Mouse (Mus musculus): ENCODE results near the gene Gm45234. TPM values are rescaled to one million over a fixed set of nuclear protein-coding genes. Genes with fewer than 3 reads are reported as not detected.

Gene Gm45234
- total and polyA plus RNA-seq, 3 experiments: not detected

DNA sequence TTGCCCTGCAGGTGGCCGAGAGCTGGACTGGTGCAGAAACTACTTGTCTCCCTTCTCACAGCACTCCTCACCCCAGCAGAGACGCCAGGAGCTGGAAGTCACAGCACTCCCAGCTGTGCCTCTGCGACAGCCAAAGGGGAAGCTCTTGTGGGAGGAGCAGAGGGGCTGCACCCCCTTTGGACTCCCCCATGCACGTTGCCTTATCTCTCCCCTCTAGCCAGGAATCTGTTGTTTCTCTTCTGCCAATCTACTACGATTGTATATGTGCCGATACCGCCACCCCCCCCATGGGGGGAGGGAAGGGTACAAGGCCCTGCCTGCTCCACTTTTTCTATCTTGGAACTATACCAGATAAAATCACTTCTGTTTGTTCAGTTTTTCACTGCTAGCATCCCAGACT lies 52.0 kb downstream of the Gm45234 start:
- in situ Hi-C loops (cut with MboI; ENCODE audit: low pct_ligation_motif_present, low pct_unique_long_range_greater_than_20kb, low sequenced_read_pairs): no loop called here
- H3K4me3 ChIP-seq (replicated peaks in 1 of 3; ENCODE audit: low read depth in 2 of 3, low read length in 2 of 3, poor library complexity in 1 of 3): no peak overlapping the region
- no peak overlapping the region for H3K27ac ChIP-seq (ENCODE audit: insufficient read depth, low read depth)
- TF ChIP-seq KAT2A (IDR thresholded peaks at IDR 0.05; ENCODE audit: insufficient replicate concordance, low read length) (no peak), ZMIZ1 (IDR thresholded peaks at IDR 0.05; ENCODE audit: low read depth, low read length) (0 out of 2 replicates have a peak, but pooled peaks have one; percentile 5)
- peaks cover 36 to 66% of the 10 kb centered on the region in 2 experiments for H3K4me1 ChIP-seq (ENCODE audit: control insufficient read depth in 1 of 2, insufficient read depth in 2 of 2)
- H3K27me3 ChIP-seq (replicated peaks): no peaks in the 10 kb centered on the region
- dilution Hi-C loops (cut with MboI; ENCODE audit: extremely low pct_ligation_motif_present, extremely low pct_unique_long_range_greater_than_20kb, low sequenced_read_pairs): no loop called here
- H3K36me3 ChIP-seq (replicated peaks in 1 of 2; ENCODE audit: control insufficient read depth in 1 of 2, insufficient read depth in 1 of 2, low read length in 1 of 2): peaks cover 82 to 96% of the 10 kb centered on the region in 2 experiments
- peaks cover 41% of the 10 kb centered on the region for H3K79me2 ChIP-seq (replicated peaks; ENCODE audit: control insufficient read depth, extremely low read depth, insufficient read depth, poor library complexity, severe bottlenecking)
- no peaks in the 10 kb centered on the region for H3K9me3 ChIP-seq (replicated peaks; ENCODE audit: low read length)
- DNase-seq (ENCODE audit: extremely low read depth): no peak
- H3K9ac ChIP-seq (ENCODE audit: insufficient read depth, low read depth): no peak overlapping the region
- H3K4me2 ChIP-seq (ENCODE audit: insufficient read depth, low read depth, poor library complexity, severe bottlenecking): no peak overlapping the region

DNA sequence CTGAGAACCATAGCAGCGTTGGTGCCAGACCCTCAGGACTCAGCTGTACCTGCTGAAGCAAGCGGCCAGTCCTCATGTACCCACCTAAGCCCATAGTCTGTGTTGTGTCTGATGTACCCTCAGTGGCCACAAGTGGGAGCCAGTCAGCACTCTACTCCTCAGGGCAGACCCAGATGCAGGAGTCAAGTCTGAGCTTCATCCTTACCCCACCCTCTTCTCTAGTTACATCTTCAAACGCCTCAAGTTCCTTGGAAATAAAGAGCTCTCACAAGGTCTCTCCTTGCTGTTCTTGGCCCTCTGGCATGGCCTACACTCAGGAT lies 53.1 kb downstream of the Gm45234 start:
- Histone ChIP-seq H3K4me3 (replicated peaks in 1 of 3; ENCODE audit: low read depth in 2 of 3, low read length in 2 of 3, poor library complexity in 1 of 3) (no peak overlapping the region), H3K27ac (ENCODE audit: insufficient read depth, low read depth) (no peak overlapping the region), H3K79me2 (replicated peaks; ENCODE audit: control insufficient read depth, extremely low read depth, insufficient read depth, poor library complexity, severe bottlenecking) (peaks cover 31% of the 10 kb centered on the region), H3K9me3 (replicated peaks; ENCODE audit: low read length) (no peaks in the 10 kb centered on the region), H3K27me3 (replicated peaks) (no peaks in the 10 kb centered on the region), H3K36me3 (replicated peaks in 1 of 2; ENCODE audit: control insufficient read depth in 1 of 2, insufficient read depth in 1 of 2, low read length in 1 of 2) (peaks cover 74 to 89% of the 10 kb centered on the region in 2 experiments), H3K9ac (ENCODE audit: insufficient read depth, low read depth) (no peak overlapping the region), H3K4me1 (ENCODE audit: control insufficient read depth in 1 of 2, insufficient read depth in 2 of 2) (peaks cover 28 to 67% of the 10 kb centered on the region in 2 experiments), H3K4me2 (ENCODE audit: insufficient read depth, low read depth, poor library complexity, severe bottlenecking) (no peak overlapping the region)
- dilution Hi-C loops (cut with MboI; ENCODE audit: extremely low pct_ligation_motif_present, extremely low pct_unique_long_range_greater_than_20kb, low sequenced_read_pairs): no loop called here
- DNase-seq (ENCODE audit: extremely low read depth): peak; percentile 80
- TF ChIP-seq CHD1 (IDR thresholded peaks at IDR 0.05; ENCODE audit: low read depth, low read length): no peak
- TF ChIP-seq JUN (IDR thresholded peaks at IDR 0.05; ENCODE audit: insufficient read depth, low read depth, low read length): no peak
- TF ChIP-seq CTCF (conservative IDR thresholded peaks at IDR 0.05 in 1 of 2, IDR thresholded peaks at IDR 0.05 in 1 of 2; ENCODE audit: low read depth in 2 of 2, low read length in 2 of 2): peak; percentile 72 to 87
- no peak for TF ChIP-seq ELF1 (IDR thresholded peaks at IDR 0.05; ENCODE audit: low read depth, low read length)
- TF ChIP-seq SMC3 (IDR thresholded peaks at IDR 0.05; ENCODE audit: low read depth, low read length): peak; percentile 87
- TF ChIP-seq UBTF (IDR thresholded peaks at IDR 0.05; ENCODE audit: low read depth, low read length): no peak
- TF ChIP-seq RAD21 (IDR thresholded peaks at IDR 0.05; ENCODE audit: low read depth, low read length): peak; percentile 58
- no peak for TF ChIP-seq MAX (IDR thresholded peaks at IDR 0.05; ENCODE audit: low read length)
- in situ Hi-C loops (cut with MboI; ENCODE audit: low pct_ligation_motif_present, low pct_unique_long_range_greater_than_20kb, low sequenced_read_pairs): no loop called here

DNA sequence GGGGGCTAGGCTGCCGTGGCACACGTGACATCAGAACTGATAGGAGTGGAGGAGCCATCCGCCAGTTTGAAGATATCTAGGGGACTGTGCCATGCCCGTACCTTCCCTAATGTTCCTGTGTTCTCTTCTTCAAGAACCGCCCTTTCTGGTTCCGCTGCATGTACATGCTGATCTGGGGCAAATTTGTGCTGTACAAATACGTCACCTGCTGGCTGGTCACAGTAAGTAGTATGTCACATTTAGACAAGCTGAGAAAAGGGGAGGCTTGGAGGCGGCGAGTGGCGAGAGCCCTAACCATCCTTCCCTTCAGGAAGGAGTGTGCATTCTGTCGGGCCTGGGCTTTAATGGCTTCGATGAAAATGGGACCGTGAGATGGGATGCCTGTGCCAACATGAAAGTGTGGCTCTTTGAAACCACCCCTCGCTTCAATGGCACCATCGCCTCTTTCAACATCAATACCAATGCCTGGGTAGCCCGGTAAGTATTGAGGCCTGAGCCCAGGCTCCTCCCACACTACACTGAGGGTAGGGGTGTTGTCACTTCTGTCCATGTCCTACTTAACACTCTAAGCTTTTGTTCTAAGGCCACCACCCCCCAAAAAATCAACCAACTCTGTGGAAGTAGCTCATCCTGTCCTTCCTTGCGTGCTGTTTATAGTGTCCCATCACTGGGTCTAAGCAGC lies 53.6 kb downstream of the Gm45234 start:
- TF ChIP-seq MYC (IDR thresholded peaks at IDR 0.05; ENCODE audit: low read depth, low read length) (no peak), NELFE (IDR thresholded peaks at IDR 0.05; ENCODE audit: low read depth, low read length) (no peak), ELF1 (IDR thresholded peaks at IDR 0.05; ENCODE audit: low read depth, low read length) (no peak), TCF12 (IDR thresholded peaks at IDR 0.05; ENCODE audit: low read depth, low read length) (no peak), JUN (IDR thresholded peaks at IDR 0.05; ENCODE audit: insufficient read depth, low read depth, low read length) (no peak), GABPA (IDR thresholded peaks at IDR 0.05; ENCODE audit: insufficient replicate concordance, low read depth, low read length) (no peak), HCFC1 (IDR thresholded peaks at IDR 0.05; ENCODE audit: low read depth, low read length) (no peak), MAZ (IDR thresholded peaks at IDR 0.05; ENCODE audit: low read depth, low read length) (no peak), USF1 (IDR thresholded peaks at IDR 0.05; ENCODE audit: low read depth, low read length) (no peak), SIN3A (IDR thresholded peaks at IDR 0.05; ENCODE audit: low read length) (no peak), CTCF (conservative IDR thresholded peaks at IDR 0.05 in 1 of 2, IDR thresholded peaks at IDR 0.05 in 1 of 2; ENCODE audit: low read depth in 2 of 2, low read length in 2 of 2) (no peak), SMC3 (IDR thresholded peaks at IDR 0.05; ENCODE audit: low read depth, low read length) (no peak), PAX5 (IDR thresholded peaks at IDR 0.05; ENCODE audit: low read length) (no peak)
- in situ Hi-C loops (cut with MboI; ENCODE audit: low pct_ligation_motif_present, low pct_unique_long_range_greater_than_20kb, low sequenced_read_pairs) (no loop called here), dilution Hi-C loops (cut with MboI; ENCODE audit: extremely low pct_ligation_motif_present, extremely low pct_unique_long_range_greater_than_20kb, low sequenced_read_pairs) (no loop called here)
- Histone ChIP-seq H3K4me1 (ENCODE audit: control insufficient read depth in 1 of 2, insufficient read depth in 2 of 2) (peaks cover 26 to 67% of the 10 kb centered on the region in 2 experiments), H3K9ac (ENCODE audit: insufficient read depth, low read depth) (no peak overlapping the region), H3K4me2 (ENCODE audit: insufficient read depth, low read depth, poor library complexity, severe bottlenecking) (no peak overlapping the region), H3K4me3 (replicated peaks in 1 of 3; ENCODE audit: low read depth in 2 of 3, low read length in 2 of 3, poor library complexity in 1 of 3) (no peak overlapping the region), H3K36me3 (replicated peaks in 1 of 2; ENCODE audit: control insufficient read depth in 1 of 2, insufficient read depth in 1 of 2, low read length in 1 of 2) (peaks cover 69 to 85% of the 10 kb centered on the region in 2 experiments), H3K9me3 (replicated peaks; ENCODE audit: low read length) (no peaks in the 10 kb centered on the region), H3K79me2 (replicated peaks; ENCODE audit: control insufficient read depth, extremely low read depth, insufficient read depth, poor library complexity, severe bottlenecking) (peaks cover 26% of the 10 kb centered on the region), H3K27me3 (replicated peaks) (no peaks in the 10 kb centered on the region), H3K27ac (ENCODE audit: insufficient read depth, low read depth) (no peak overlapping the region)
- no peak for DNase-seq (ENCODE audit: extremely low read depth)

Measured in CH12.LX (cell line).